Mouse (Mus musculus) heart, embryonic 12.5 days (tissue): ENCODE measurements around the gene Ttyh2. TPM values are rescaled to one million over a fixed set of nuclear protein-coding genes. Genes with fewer than 3 reads are reported as not detected.

Experiments used
- ATAC-seq: fragments of 200-750 bp; cut with Nextera tagmentation; 2 replicates; pipeline ENCODE4 v1.8.0; 2017; ENCODE audit warnings: moderate TSS enrichment, moderate library complexity; ENCODE audit not compliant: insufficient number of reproducible peaks, low FRiP score
- H3K27ac ChIP-seq: fragments of 300-500 bp; sonication (generic); 2 replicates; pipeline ENCODE4 v1.5.1; 2016; ENCODE audit warnings: mild to moderate bottlenecking, moderate library complexity; ENCODE audit not compliant: poor library complexity, severe bottlenecking
- H3K27me3 ChIP-seq: fragments of 300-500 bp; sonication (generic); replicated peaks from 2 replicates; pipeline ENCODE4 v1.6.1; 2016; ENCODE audit warnings: mild to moderate bottlenecking, moderate library complexity
- H3K36me3 ChIP-seq: fragments of 300-500 bp; sonication (generic); 2 replicates; pipeline ENCODE4 v1.6.1; 2016; ENCODE audit warnings: mild to moderate bottlenecking, moderate library complexity
- H3K4me1 ChIP-seq: fragments of 300-500 bp; sonication (generic); replicated peaks from 2 replicates; pipeline ENCODE4 v1.6.1; 2016; ENCODE audit warnings: mild to moderate bottlenecking
- H3K4me2 ChIP-seq: fragments of 300-500 bp; sonication (generic); 2 replicates; pipeline ENCODE4 v1.6.1; 2016; ENCODE audit warnings: mild to moderate bottlenecking, moderate library complexity
- H3K4me3 ChIP-seq: fragments of 300-500 bp; sonication (generic); 2 replicates; pipeline ENCODE4 v1.5.1; 2016; ENCODE audit warnings: mild to moderate bottlenecking
- H3K9ac ChIP-seq: fragments of 300-500 bp; sonication (generic); 2 replicates; pipeline ENCODE4 v1.6.1; 2016; ENCODE audit warnings: mild to moderate bottlenecking, moderate library complexity
- H3K9me3 ChIP-seq: fragments of 300-500 bp; sonication (generic); replicated peaks from 2 replicates; pipeline ENCODE4 v1.6.1; 2016; ENCODE audit warnings: mild to moderate bottlenecking, moderate library complexity
- WGBS: fragments of 180-500 bp; shearing (Covaris S2); methylation state at CpG from one replicate; pipeline ENCODE4 v1.1.7; 2016; 5-methylcytosine and 5-hydroxymethylcytosine counted together
- polyA plus RNA-seq: library from polyadenylated mRNA; unstranded; fragments of >200 nt; fragmentation: Nextera tagmentation; extraction: Ambion mirVana; gene quantifications from 2 replicates; pipeline ENCODE4 v1.2.1, GENCODE M21; 2016

Ttyh2 gene
- polyA plus RNA-seq, 1 experiment from 2014 or later = 5.5 TPM

- no peaks in the 10 kb centered on the region for H3K36me3 ChIP-seq
- whole genome bisulfite sequencing = 91% methylated on average over 13 of the region's 13 CpGs
- no peak for ATAC-seq
Observed at GRCm38 (mm10) chr11:114682321-114682900, 7.2 kb downstream of the Ttyh2 start.

GRCm38 (mm10) chr11:114683029-114683721 lies 7.9 kb downstream of the Ttyh2 start:
- Histone ChIP-seq H3K4me2 (no peak overlapping the region), H3K4me1 (peaks cover 45% of the 10 kb centered on the region), H3K27ac (no peak overlapping the region), H3K9me3 (no peaks in the 10 kb centered on the region), H3K4me3 (no peak overlapping the region), H3K9ac (no peak overlapping the region), H3K27me3 (no peaks in the 10 kb centered on the region), H3K36me3 (no peaks in the 10 kb centered on the region)
- WGBS = 86% methylated on average over 10 of the region's 10 CpGs
- no peak for ATAC-seq

More at GRCm38 (mm10) chr11:114682321-114682900, 7.2 kb downstream of the Ttyh2 start:
- Histone ChIP-seq H3K4me1 (peaks cover 45% of the 10 kb centered on the region), H3K9me3 (no peaks in the 10 kb centered on the region), H3K4me2 (no peak overlapping the region), H3K27me3 (no peaks in the 10 kb centered on the region), H3K9ac (no peak overlapping the region), H3K4me3 (no peak overlapping the region), H3K27ac (no peak overlapping the region)

- no peaks in the 10 kb centered on the region for H3K27me3 ChIP-seq
- H3K4me3 ChIP-seq = no peak overlapping the region
- H3K4me1 ChIP-seq = peaks cover 43% of the 10 kb centered on the region
- no peak overlapping the region for H3K9ac ChIP-seq
- 61% methylated on average over 20 of the region's 20 CpGs for WGBS
- H3K4me2 ChIP-seq = peak overlapping the region; percentile 3; the same call in 1 of the 2 replicates
- no peak overlapping the region for H3K27ac ChIP-seq
- H3K9me3 ChIP-seq = no peaks in the 10 kb centered on the region
- peak; percentile 23; the same call in 1 of the 2 replicates for ATAC-seq
- no peaks in the 10 kb centered on the region for H3K36me3 ChIP-seq
Observed at GRCm38 (mm10) chr11:114683722-114684621, 8.7 kb downstream of the Ttyh2 start.

- no peak overlapping the region for H3K9ac ChIP-seq
- no peak for ATAC-seq
- peak overlapping the region; percentile 53; the same call in 1 of the 2 replicates for H3K27ac ChIP-seq
- no peak overlapping the region for H3K4me2 ChIP-seq
- peaks cover 35% of the 10 kb centered on the region for H3K4me1 ChIP-seq
- no peaks in the 10 kb centered on the region for H3K9me3 ChIP-seq
- 52% methylated on average over 14 of the region's 14 CpGs for WGBS
- no peak overlapping the region for H3K4me3 ChIP-seq
- no peaks in the 10 kb centered on the region for H3K27me3 ChIP-seq
- no peaks in the 10 kb centered on the region for H3K36me3 ChIP-seq
Observed at GRCm38 (mm10) chr11:114684627-114685373, 9.6 kb downstream of the Ttyh2 start.

- no peak overlapping the region for H3K4me3 ChIP-seq
- no peaks in the 10 kb centered on the region for H3K27me3 ChIP-seq
- no peaks in the 10 kb centered on the region for H3K36me3 ChIP-seq
- H3K9me3 ChIP-seq = no peaks in the 10 kb centered on the region
- H3K9ac ChIP-seq = no peak overlapping the region
- H3K27ac ChIP-seq = no peak overlapping the region
- H3K4me1 ChIP-seq = peaks cover 27% of the 10 kb centered on the region
- 62% methylated on average over 9 of the region's 9 CpGs for WGBS
- H3K4me2 ChIP-seq = no peak overlapping the region
- no peak for ATAC-seq
Observed at GRCm38 (mm10) chr11:114685526-114686040, 10.4 kb downstream of the Ttyh2 start.

GRCm38 (mm10) chr11:114686221-114686959 lies 11.2 kb downstream of the Ttyh2 start:
- H3K27ac ChIP-seq = no peak overlapping the region
- H3K4me3 ChIP-seq = no peak overlapping the region
- no peaks in the 10 kb centered on the region for H3K27me3 ChIP-seq
- WGBS = 89% methylated on average over 16 of the region's 16 CpGs
- H3K4me1 ChIP-seq = peaks cover 22% of the 10 kb centered on the region
- ATAC-seq = no peak
- H3K36me3 ChIP-seq = no peaks in the 10 kb centered on the region
- H3K9me3 ChIP-seq = no peaks in the 10 kb centered on the region
- no peak overlapping the region for H3K4me2 ChIP-seq
- no peak overlapping the region for H3K9ac ChIP-seq

- Histone ChIP-seq H3K4me1 (peaks cover 22% of the 10 kb centered on the region), H3K4me2 (no peak overlapping the region), H3K36me3 (no peaks in the 10 kb centered on the region), H3K4me3 (no peak overlapping the region), H3K27me3 (no peaks in the 10 kb centered on the region), H3K9ac (no peak overlapping the region), H3K9me3 (no peaks in the 10 kb centered on the region), H3K27ac (no peak overlapping the region)
- 58% methylated on average over 10 of the region's 10 CpGs for WGBS
- no peak for ATAC-seq
Observed at GRCm38 (mm10) chr11:114687574-114688188, 12.4 kb downstream of the Ttyh2 start.

- Histone ChIP-seq H3K36me3 (no peaks in the 10 kb centered on the region), H3K9ac (no peak overlapping the region), H3K4me2 (no peak overlapping the region), H3K9me3 (no peaks in the 10 kb centered on the region), H3K4me3 (no peak overlapping the region), H3K27me3 (no peaks in the 10 kb centered on the region), H3K27ac (no peak overlapping the region), H3K4me1 (peaks cover 22% of the 10 kb centered on the region)
- WGBS = 81% methylated on average over 3 of the region's 3 CpGs
- ATAC-seq = no peak
Observed at GRCm38 (mm10) chr11:114688729-114689128, 13.5 kb downstream of the Ttyh2 start.

GRCm38 (mm10) chr11:114690192-114690591 lies 15.0 kb downstream of the Ttyh2 start:
- WGBS = 89% methylated on average over 15 of the region's 15 CpGs
- H3K27ac ChIP-seq = no peak overlapping the region
- H3K4me1 ChIP-seq = peaks cover 7% of the 10 kb centered on the region
- no peaks in the 10 kb centered on the region for H3K27me3 ChIP-seq
- no peaks in the 10 kb centered on the region for H3K9me3 ChIP-seq
- H3K4me2 ChIP-seq = no peak overlapping the region
- H3K36me3 ChIP-seq = no peaks in the 10 kb centered on the region
- no peak for ATAC-seq
- no peak overlapping the region for H3K4me3 ChIP-seq
- no peak overlapping the region for H3K9ac ChIP-seq
